Mouse (Mus musculus) brain, embryonic 14.5 days (tissue): ENCODE data around the gene Kcnma1. TPM values are rescaled to one million over a fixed set of nuclear protein-coding genes. Genes with fewer than 3 reads are reported as not detected.

Experiments
- DNase-seq: peaks from one replicate; pipeline ENCODE4 v3.0.0-alpha.2; 2011; ENCODE audit warnings: low read depth
- CTCF ChIP-seq: fragments of 200-500 bp; IDR thresholded peaks from 2 replicates; pipeline ENCODE4 v1.5.1; 2012; ENCODE audit warnings: inconsistent platforms, mild to moderate bottlenecking, moderate library complexity, borderline replicate concordance; ENCODE audit not compliant: insufficient read depth, insufficient read length; ENCODE audit errors: extremely low read depth
- POLR2A ChIP-seq: fragments of 200-500 bp; IDR thresholded peaks from 2 replicates; pipeline ENCODE4 v1.6.1; 2012; ENCODE audit warnings: mild to moderate bottlenecking, inconsistent platforms, borderline replicate concordance; ENCODE audit not compliant: poor library complexity, insufficient read depth, insufficient read length, severe bottlenecking; ENCODE audit errors: extremely low read depth
- polyA plus RNA-seq: library from polyadenylated mRNA; depleted of rRNA; stranded (reverse); fragments of >200 nt; gene quantifications from 2 replicates; pipeline ENCODE4 v1.2.3, GENCODE M21; 2012

The Kcnma1 gene
- polyA plus RNA-seq, 1 experiment, result 18.3 TPM

DNA sequence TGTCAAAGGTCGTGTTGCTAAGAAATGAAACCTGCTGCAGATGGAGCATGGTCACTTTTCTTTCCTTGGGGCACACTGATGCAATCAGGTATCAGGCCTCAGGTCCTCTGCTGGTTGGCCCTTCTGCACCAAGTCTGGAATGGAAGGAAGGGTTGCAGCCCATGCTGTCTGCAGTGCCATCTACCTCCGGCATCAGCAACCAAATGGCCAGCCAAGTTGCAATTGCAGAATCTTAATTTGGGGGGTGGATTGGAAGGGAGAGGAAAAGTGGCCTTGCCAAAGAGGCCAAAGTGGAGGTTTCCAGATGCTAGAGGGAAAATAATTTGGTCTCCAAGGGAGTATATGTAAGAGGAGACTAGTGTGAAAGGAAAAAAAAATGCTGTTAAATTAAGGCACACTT lies 584.3 kb downstream of the Kcnma1 start:
- DNase-seq, result no peak
- TF ChIP-seq POLR2A, result no peak
- no peak for TF ChIP-seq CTCF

DNA sequence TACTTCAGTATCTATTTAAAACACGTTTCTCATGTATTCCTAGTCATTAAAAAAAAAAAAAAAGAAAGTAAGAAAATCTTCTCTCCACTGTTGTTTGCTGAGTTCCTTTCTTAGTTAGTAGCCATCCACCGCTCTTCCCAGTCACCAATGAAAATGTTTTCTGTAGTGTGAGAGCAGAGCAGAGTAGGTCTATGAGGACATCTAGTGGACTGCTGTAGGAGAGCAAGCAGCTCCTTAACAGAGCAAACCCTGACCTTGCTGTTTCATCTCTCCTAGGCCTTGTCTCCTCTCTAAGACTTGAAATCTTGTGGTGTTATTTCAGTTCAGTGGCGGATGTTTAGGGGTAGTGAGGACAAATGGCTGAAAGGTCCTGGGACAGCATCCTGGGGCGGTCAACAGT lies 585.2 kb downstream of the Kcnma1 start:
- TF ChIP-seq POLR2A, result no peak
- TF ChIP-seq CTCF, result peak; percentile 82; the same call in 1 of the 2 replicates
- peak; percentile 82 for DNase-seq

DNA sequence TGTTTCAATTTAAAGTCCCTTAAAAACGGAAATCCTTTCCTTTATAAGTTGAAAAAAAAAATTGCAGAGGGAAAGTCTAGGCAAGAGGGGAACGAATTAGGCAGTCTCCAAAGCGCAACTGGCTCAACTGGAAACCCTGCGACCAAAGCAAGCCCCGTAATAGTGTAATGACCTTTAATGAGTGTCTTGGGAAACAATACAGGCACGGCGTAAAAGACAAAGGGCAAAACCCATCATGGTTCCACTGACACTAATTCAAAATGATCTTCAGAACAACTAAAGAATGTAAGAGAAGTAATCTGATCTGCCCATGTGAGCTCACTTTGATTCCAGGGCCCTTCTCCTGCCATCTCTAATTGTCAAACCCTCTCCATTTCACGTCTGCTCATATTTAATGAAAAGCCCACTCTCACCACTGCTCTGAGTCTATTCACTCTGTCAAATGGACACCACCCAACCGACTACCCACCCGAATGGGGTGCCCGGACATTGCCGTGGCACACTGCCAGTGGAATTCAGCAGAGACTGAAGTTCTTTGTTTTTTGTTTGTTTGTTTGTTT lies 591.7 kb downstream of the Kcnma1 start:
- TF ChIP-seq CTCF (no peak), POLR2A (no peak)
- peak; percentile 19 for DNase-seq

DNA sequence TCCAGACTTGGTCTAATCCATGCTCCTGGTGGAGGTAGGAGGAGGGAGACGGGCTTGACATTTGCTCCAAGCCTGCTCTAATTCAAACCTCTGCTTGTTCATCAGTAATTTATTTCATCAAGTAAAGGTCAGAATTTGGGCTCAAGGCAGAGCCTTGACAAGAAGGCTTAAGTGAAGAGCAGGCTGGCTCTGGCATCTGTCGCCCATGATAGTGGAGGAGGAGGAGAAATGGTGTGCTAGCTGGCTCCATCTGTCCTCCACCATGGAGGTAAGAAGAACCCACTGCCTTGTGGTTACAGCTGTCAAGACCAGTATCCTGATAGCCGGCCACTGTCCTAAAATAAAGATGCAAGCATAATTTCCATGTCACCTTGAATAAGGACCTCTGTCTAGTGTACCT lies 595.3 kb downstream of the Kcnma1 start:
- TF ChIP-seq POLR2A, result no peak
- TF ChIP-seq CTCF, result no peak
- DNase-seq, result no peak

DNA sequence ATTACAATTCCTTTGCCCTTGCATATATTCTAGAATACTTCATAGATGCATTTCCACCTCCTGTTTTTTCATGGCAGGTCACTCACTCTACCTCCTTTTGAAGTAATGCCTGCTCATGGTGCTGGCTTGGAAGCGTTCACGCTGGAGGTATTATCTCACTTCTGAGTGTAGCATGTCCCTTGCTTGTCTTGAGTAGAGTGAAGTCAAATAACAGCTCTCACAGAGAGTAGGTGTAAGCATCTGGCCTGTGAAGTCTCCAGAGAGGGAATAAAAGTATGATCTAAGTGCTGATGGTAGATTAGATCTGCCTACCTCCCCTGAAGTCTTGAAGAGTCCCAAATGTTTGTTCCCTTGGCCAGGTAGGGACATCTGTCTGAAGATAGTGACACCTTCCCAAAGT lies 607.2 kb downstream of the Kcnma1 start:
- no peak for DNase-seq
- TF ChIP-seq CTCF (no peak), POLR2A (no peak)

DNA sequence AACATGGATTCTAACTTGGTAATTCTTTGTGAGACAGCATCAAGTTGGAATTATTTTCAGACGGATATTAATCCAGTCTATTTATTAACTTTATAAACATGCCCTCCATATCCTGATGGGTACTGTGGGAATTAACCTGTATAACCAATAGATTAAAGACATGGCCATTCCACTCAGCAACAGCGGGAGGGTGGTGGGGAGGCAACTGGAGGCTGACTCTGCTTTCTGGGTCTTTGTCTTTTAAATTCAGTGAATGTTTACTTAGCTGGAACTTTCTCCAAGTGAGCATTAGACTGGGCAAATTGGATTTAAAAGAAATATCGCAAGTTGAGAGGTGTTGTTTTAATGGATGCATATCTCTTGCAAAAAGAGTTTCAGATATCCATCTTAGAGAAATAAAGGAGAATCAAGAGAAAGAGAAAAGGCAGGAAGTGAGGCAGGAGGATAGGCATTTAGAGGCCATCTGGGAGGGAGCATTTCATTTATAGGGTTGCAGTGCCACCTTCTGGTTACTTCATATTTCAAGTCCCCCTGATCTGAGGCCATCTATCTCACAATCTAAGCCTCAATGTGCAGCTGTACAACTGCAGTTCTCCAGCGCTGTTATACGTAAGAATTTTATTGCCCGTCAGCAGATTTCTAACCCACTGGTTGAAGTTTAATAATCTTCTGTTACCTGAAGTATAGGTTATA lies 613.4 kb downstream of the Kcnma1 start:
- TF ChIP-seq POLR2A (no peak), CTCF (peak; percentile 71; the same call in 1 of the 2 replicates)
- DNase-seq, result peak; percentile 94

DNA sequence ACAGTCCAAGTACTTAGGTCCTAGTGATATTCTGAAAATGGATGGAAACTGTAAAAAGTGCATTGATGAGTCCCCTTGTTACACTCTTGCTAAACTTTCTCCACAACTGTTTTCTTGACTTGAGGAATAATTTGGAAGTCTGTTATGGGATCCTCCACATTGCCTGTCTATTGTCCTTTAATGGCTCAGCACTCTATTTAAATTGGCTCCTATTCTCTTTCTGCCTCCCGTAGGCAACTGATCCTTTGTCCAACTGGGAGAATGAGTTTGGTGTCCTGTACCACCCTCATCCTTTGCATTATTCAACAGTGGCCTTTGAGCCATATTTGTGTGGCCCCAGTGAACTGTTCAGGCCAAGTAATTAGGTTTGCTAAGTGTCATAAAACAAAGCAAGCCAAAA lies 616.6 kb downstream of the Kcnma1 start:
- TF ChIP-seq POLR2A (no peak), CTCF (no peak)
- DNase-seq, result no peak

DNA sequence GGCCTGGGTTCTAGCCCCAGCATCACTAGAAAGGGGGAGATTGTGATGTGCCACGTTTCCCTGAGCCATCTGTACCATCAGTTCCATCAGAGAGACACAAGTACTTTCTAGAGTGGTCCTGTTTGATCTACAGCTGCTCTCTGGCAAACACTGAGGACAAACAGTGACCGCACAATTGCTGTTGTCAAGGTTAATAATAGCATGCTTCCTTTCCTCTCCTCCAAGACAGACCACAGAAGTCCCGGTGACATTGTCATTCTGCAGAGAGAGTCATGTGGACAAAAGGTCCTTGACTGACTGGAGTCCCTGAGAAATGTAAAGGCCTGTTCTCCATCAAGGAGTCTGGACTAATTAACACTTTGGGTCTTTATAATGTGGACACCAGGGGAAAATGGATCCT lies 622.7 kb downstream of the Kcnma1 start:
- no peak for TF ChIP-seq POLR2A
- no peak for TF ChIP-seq CTCF
- DNase-seq, result no peak

DNA sequence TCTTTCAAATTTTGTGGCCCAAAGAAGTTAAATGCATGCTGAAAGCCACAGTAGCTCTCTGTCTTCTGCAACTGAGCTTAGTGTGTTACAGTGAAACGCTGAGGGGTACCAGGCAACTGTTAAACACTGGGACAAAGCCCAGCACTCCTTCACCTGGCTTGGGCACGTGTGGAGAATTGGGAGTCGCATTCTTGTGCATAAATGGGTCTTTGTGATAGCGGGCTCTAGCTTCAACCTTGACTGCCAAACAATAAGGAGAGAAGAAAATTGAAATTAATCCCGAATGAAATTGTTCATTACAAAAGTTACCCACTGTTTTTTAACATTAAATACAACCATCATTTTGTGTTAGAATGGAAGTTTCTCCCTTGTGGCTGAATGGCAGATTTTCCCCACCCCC lies 623.5 kb downstream of the Kcnma1 start:
- no peak for TF ChIP-seq CTCF

DNA sequence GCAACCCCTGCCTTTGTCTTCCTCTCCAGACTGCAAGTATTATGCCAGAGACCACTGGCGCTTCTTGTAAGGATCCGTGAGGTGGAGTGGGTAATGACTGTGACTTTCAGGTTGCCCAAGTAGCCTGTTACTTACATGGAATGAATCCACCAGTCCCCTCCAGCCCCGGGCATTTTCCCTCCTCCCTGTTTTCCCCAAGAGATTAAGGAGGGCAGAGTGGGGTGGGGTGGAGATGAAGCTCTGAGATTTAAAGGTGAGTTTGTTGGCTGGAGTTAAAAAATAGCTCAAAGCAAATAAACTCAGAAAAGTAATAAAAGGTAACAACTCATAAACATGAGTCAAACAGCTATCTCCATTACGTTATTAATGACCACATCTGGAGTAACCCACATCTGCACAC lies 624.1 kb downstream of the Kcnma1 start:
- TF ChIP-seq CTCF (no peak), POLR2A (no peak)
- no peak for DNase-seq

More for the DNA sequence above, 623.5 kb downstream of the Kcnma1 start:
- no peak for DNase-seq

DNA sequence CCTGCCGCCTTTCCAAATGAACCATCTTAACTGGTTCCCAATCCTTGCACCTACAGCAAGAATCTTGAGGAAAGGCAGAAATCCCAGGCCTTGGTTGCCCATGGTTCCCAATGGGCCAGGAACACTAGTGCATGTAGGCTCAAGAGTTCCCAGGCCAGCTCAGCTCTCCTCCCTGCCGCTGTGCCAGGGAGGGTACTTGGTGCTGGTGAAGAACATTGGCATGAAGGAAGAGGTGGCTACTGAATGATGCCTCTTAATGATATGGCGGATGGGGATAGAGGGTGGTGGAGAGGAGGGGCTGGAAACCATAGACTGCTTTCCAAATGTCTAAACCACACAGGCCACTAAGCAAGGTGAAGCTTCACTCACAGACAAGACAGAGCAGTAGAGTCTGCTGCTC lies 627.5 kb downstream of the Kcnma1 start:
- DNase-seq, result no peak
- TF ChIP-seq CTCF (no peak), POLR2A (no peak)
